Mouse (Mus musculus): ENCODE results near the gene Gm20431. TPM values are rescaled to one million over a fixed set of nuclear protein-coding genes. Genes with fewer than 3 reads are reported as not detected.
A peak's percentile ranks its signal among the peaks of the same experiment; 100 is the strongest.

The Gm20431 gene
- polyA plus RNA-seq, 1 experiment = 41.0 TPM

DNA sequence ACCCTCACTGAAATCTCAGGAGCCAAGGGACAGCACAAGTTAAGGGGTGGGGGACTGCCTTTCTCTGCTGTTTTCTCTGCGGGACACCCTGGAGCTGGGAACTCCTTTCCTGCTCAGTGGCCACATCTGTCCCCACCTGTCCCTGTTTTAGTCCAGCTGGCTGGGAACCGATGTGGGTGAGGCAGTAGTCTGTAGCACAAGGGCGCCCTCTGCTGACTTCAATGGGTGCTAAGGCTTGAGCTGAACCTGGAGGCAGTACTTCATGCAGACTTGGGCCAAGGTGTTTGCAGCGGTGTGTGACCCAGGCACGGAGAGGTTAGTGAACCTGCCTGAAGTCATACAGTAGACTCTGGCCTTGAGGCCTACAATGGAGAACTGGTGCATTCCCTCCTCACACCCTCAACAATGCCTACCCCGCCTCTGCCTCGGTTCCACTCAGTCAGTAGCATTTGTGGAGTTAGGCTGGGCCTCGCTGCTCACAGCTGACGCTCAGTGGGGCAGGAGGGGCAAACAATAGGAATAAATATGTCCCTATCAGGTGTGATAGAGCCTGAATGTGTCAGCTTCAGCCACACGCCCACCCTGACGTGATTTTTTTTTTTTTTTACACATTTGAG is 56.0 kb downstream of the Gm20431 start:
- no peak overlapping the region for H3K4me3 ChIP-seq (ENCODE audit: control insufficient read depth, low read depth, low read length)
- no peaks in the 10 kb centered on the region for H3K27me3 ChIP-seq (ENCODE audit: control insufficient read depth, insufficient read depth, low read length)
- no peaks in the 10 kb centered on the region for H3K36me3 ChIP-seq (ENCODE audit: control insufficient read depth, insufficient read depth, low read length)
- no peak overlapping the region for H3K27ac ChIP-seq (ENCODE audit: control insufficient read depth, insufficient read depth, low read depth, low read length)
- TF ChIP-seq CTCF (IDR thresholded peaks at IDR 0.05; ENCODE audit: control insufficient read depth, insufficient read depth, insufficient replicate concordance, low read depth, low read length) (peak; percentile 83; the same call in 1 of the 2 replicates), POLR2A (IDR thresholded peaks at IDR 0.05; ENCODE audit: control insufficient read depth, low read depth, low read length) (no peak)
- no peaks in the 10 kb centered on the region for H3K4me1 ChIP-seq (ENCODE audit: control insufficient read depth, insufficient read depth, low read length)

DNA sequence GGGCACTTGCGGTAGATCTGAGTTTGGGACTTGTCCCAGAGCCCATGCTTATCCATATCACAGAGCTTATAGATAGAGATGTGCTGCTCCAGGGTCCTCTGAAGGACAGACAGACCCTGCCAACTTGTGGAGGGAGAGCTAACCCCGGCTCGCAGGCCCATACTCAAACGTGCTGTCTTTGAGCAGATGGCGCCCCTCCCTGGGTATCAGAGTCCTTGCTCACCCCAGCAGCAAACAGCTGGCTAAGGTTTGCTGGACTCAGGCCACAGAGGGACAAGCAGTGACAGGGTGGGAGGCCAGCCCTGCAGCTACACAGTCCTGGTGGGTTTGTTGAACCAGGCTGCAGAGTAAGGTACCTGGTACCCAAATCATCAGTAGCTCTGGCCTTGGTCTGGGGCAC is 58.3 kb downstream of the Gm20431 start:
- no peaks in the 10 kb centered on the region for H3K36me3 ChIP-seq (ENCODE audit: control insufficient read depth, insufficient read depth, low read length)
- TF ChIP-seq POLR2A (IDR thresholded peaks at IDR 0.05; ENCODE audit: control insufficient read depth, low read depth, low read length) = no peak
- TF ChIP-seq CTCF (IDR thresholded peaks at IDR 0.05; ENCODE audit: control insufficient read depth, insufficient read depth, insufficient replicate concordance, low read depth, low read length) = peak; percentile 25; the same call in 1 of the 2 replicates
- no peak overlapping the region for H3K27ac ChIP-seq (ENCODE audit: control insufficient read depth, insufficient read depth, low read depth, low read length)
- H3K4me3 ChIP-seq (ENCODE audit: control insufficient read depth, low read depth, low read length) = no peak overlapping the region
- H3K4me1 ChIP-seq (ENCODE audit: control insufficient read depth, insufficient read depth, low read length) = peaks cover 1% of the 10 kb centered on the region
- no peaks in the 10 kb centered on the region for H3K27me3 ChIP-seq (ENCODE audit: control insufficient read depth, insufficient read depth, low read length)

DNA sequence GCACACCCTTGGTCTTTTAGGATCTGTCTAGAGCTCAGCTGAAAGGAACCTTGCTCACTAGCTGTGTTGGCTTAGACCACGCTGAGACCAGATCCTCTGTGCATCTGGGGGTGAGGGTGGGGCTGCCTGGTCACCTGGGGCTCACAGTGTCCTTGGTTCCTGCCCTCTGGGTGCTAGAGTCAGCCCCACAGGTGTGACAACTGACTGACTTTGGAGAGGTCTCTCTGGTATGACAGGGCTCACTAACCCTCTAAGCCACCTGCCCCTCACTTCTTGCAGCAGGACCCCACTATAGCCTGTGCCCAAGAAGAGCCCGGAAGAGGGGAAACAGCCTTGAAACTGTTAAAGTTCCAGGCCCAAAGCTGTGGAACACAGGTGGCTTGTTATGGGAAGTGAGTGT is 58.9 kb downstream of the Gm20431 start:
- TF ChIP-seq CTCF (IDR thresholded peaks at IDR 0.05; ENCODE audit: control insufficient read depth, insufficient read depth, insufficient replicate concordance, low read depth, low read length) (no peak), POLR2A (IDR thresholded peaks at IDR 0.05; ENCODE audit: control insufficient read depth, low read depth, low read length) (no peak)
- Histone ChIP-seq H3K36me3 (ENCODE audit: control insufficient read depth, insufficient read depth, low read length) (no peaks in the 10 kb centered on the region), H3K27ac (ENCODE audit: control insufficient read depth, insufficient read depth, low read depth, low read length) (no peak overlapping the region), H3K4me1 (ENCODE audit: control insufficient read depth, insufficient read depth, low read length) (peaks cover 6% of the 10 kb centered on the region), H3K4me3 (ENCODE audit: control insufficient read depth, low read depth, low read length) (no peak overlapping the region), H3K27me3 (ENCODE audit: control insufficient read depth, insufficient read depth, low read length) (no peaks in the 10 kb centered on the region)

DNA sequence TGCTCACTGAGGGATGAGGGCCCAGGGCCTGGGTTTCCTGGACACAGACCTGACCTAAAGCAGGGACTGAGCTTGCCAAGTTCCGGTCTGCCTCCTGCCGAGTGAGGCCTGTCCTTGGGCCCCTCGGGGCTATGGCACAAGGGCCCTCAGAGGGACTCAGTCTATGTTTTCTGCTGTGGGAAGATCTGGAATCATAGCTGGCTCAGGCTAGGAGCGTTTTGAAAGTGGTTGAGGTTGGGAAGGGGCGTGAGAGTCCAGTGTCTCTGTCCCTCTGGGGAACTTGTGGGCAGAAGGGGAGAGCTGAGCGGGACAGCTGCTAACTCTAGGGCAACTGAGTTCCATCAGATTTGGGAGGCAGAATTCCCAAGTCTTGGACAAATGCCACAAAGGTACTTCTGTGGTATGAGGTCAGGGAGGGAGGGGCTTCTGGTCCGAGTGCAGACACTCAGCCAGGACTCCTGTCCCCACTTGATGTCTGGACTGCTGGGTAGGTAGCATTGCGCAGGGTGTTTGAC is 60.8 kb downstream of the Gm20431 start:
- H3K27me3 ChIP-seq (ENCODE audit: control insufficient read depth, insufficient read depth, low read length) = peaks cover 2% of the 10 kb centered on the region; the same call in 1 of the 2 replicates
- no peaks in the 10 kb centered on the region for H3K36me3 ChIP-seq (ENCODE audit: control insufficient read depth, insufficient read depth, low read length)
- H3K4me3 ChIP-seq (ENCODE audit: control insufficient read depth, low read depth, low read length) = no peak overlapping the region
- TF ChIP-seq POLR2A (IDR thresholded peaks at IDR 0.05; ENCODE audit: control insufficient read depth, low read depth, low read length) = no peak
- no peak for TF ChIP-seq CTCF (IDR thresholded peaks at IDR 0.05; ENCODE audit: control insufficient read depth, insufficient read depth, insufficient replicate concordance, low read depth, low read length)
- H3K27ac ChIP-seq (ENCODE audit: control insufficient read depth, insufficient read depth, low read depth, low read length) = no peak overlapping the region
- H3K4me1 ChIP-seq (ENCODE audit: control insufficient read depth, insufficient read depth, low read length) = peaks cover 14% of the 10 kb centered on the region

DNA sequence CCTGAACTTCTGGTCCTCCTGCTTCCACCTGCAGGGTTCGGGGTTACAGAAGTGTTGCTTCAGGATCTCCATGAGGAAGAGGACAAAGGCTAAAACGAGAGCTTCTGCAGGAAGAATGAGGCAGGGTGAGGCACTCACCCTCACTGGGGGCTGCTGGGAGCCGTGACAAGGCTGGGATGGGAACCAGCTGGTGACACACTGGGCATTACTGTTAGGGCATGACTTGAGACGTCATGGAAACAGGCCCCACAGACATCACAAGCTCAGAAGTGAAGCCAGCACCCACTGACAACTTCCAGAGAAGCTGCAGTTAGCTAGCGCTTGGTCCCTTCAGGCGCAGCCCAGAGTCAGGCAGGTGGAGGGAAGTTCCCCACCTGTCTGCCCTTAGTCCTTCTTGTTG is 61.4 kb downstream of the Gm20431 start:
- peaks cover 2% of the 10 kb centered on the region; the same call in 1 of the 2 replicates for H3K27me3 ChIP-seq (ENCODE audit: control insufficient read depth, insufficient read depth, low read length)
- no peaks in the 10 kb centered on the region for H3K36me3 ChIP-seq (ENCODE audit: control insufficient read depth, insufficient read depth, low read length)
- no peak overlapping the region for H3K4me3 ChIP-seq (ENCODE audit: control insufficient read depth, low read depth, low read length)
- no peak overlapping the region for H3K27ac ChIP-seq (ENCODE audit: control insufficient read depth, insufficient read depth, low read depth, low read length)
- TF ChIP-seq POLR2A (IDR thresholded peaks at IDR 0.05; ENCODE audit: control insufficient read depth, low read depth, low read length) (no peak), CTCF (IDR thresholded peaks at IDR 0.05; ENCODE audit: control insufficient read depth, insufficient read depth, insufficient replicate concordance, low read depth, low read length) (no peak)
- peaks cover 14% of the 10 kb centered on the region for H3K4me1 ChIP-seq (ENCODE audit: control insufficient read depth, insufficient read depth, low read length)

DNA sequence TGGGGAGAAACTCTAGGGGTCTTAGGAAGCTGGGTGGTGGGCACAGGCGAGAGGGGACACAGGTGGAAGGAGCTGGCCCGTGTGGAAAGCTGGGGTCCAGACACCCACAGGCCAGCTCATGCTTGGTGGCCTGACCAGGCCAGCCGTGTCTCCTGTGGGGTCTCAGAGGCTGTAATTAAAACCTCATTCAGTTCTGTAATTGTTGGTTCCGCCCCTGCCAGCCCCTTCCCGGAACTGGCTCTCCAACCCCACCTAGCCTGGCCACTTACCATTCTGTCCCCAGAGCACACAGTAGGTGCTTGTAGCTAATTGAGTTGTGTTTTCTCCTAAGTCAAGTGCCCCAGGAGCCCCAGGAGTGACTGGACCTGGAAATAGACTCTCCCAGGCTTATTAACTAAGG is 62.1 kb downstream of the Gm20431 start:
- no peak for TF ChIP-seq POLR2A (IDR thresholded peaks at IDR 0.05; ENCODE audit: control insufficient read depth, low read depth, low read length)
- TF ChIP-seq CTCF (IDR thresholded peaks at IDR 0.05; ENCODE audit: control insufficient read depth, insufficient read depth, insufficient replicate concordance, low read depth, low read length) = no peak
- H3K36me3 ChIP-seq (ENCODE audit: control insufficient read depth, insufficient read depth, low read length) = no peaks in the 10 kb centered on the region
- peaks cover 2% of the 10 kb centered on the region; the same call in 1 of the 2 replicates for H3K27me3 ChIP-seq (ENCODE audit: control insufficient read depth, insufficient read depth, low read length)
- H3K27ac ChIP-seq (ENCODE audit: control insufficient read depth, insufficient read depth, low read depth, low read length) = no peak overlapping the region
- peaks cover 14% of the 10 kb centered on the region for H3K4me1 ChIP-seq (ENCODE audit: control insufficient read depth, insufficient read depth, low read length)
- H3K4me3 ChIP-seq (ENCODE audit: control insufficient read depth, low read depth, low read length) = no peak overlapping the region

DNA sequence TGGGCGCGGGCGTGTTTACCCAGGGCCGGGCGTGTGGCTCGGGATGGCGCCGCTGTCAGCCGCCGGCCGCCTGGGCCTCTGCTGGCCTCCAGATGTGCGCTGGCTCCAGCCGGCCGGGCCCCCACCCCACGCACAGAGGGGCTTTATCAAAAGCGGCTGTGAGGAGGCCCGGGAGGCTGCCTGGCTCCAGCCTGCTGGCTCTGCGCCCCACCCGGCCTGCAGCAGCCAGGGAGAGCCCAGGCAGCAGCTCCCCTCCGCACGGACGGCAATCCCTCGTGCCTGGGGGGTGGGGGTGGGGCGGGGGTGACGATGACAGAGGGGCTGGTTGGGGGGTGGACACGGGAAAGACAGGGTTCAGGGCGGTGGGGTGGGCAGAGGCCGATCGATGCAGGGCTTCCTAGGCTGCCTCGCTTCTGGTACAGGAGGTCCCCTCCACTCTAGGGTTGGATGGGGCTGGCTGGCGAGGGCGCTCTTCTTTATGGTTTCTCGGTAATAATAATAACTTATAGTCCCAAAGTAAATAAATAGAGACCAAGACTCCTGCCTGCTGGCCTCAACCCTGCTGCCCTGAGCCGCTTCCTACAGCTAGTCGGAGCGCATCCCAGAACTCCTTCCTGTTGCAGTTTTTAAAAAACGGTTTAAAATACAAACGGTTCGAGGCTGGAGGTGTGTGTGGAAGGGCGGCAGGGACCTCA is 63.7 kb downstream of the Gm20431 start:
- Histone ChIP-seq H3K4me1 (ENCODE audit: control insufficient read depth, insufficient read depth, low read length) (peaks cover 14% of the 10 kb centered on the region), H3K36me3 (ENCODE audit: control insufficient read depth, insufficient read depth, low read length) (no peaks in the 10 kb centered on the region), H3K27ac (ENCODE audit: control insufficient read depth, insufficient read depth, low read depth, low read length) (peak overlapping the region; percentile 24; the same call in 1 of the 2 replicates), H3K4me3 (ENCODE audit: control insufficient read depth, low read depth, low read length) (peak overlapping the region; percentile 37), H3K27me3 (ENCODE audit: control insufficient read depth, insufficient read depth, low read length) (peaks cover 2% of the 10 kb centered on the region; the same call in 1 of the 2 replicates)
- TF ChIP-seq POLR2A (IDR thresholded peaks at IDR 0.05; ENCODE audit: control insufficient read depth, low read depth, low read length) = no peak
- no peak for TF ChIP-seq CTCF (IDR thresholded peaks at IDR 0.05; ENCODE audit: control insufficient read depth, insufficient read depth, insufficient replicate concordance, low read depth, low read length)

All from testis, adult 2 months (tissue).